Mouse (Mus musculus) layer of hippocampus, postnatal 25 days (tissue): ENCODE measurements at regions not wholly inside any gene's neighbourhood (a gene's known extent, or its start where the extent isn't known, plus 50 kb on each side); places are given as distances from the start of the nearest gene placed in this dataset.
A peak's percentile ranks its signal among the peaks of the same experiment; 100 is the strongest.

Source experiments
- DNase-seq, 2 experiments: peaks; one replicate each; pipeline ENCODE4 v3.0.0; 2022; ENCODE audit warnings: mixed read lengths in 2 of 2, low spot score in 1 of 2; ENCODE audit errors: extremely low spot score in 1 of 2

DNA sequence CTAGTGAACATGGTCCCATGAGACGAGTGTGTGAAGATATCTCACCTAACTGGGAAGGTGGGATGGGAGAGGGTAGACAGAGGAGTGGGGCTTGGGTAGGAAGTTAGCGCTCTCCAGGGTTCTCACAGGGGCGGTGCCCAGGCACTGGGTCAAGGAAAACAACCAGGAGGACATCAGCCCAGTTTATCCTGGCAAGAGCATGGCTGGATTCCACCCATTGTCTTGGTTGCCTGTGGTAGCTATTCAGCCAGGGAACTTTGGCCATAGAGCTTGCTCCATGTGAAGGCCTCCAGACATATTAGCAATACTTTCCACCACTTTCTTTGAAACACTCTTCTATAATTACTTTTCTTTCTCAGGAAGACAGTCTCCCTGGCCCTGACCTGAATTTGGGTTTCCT, 131.4 kb downstream of the 1700020N01Rik start:
- no peak for DNase-seq

GRCm38 (mm10) chr10:21724999-21725398, 132.1 kb downstream of the 1700020N01Rik start:
- DNase-seq = no peak

DNA sequence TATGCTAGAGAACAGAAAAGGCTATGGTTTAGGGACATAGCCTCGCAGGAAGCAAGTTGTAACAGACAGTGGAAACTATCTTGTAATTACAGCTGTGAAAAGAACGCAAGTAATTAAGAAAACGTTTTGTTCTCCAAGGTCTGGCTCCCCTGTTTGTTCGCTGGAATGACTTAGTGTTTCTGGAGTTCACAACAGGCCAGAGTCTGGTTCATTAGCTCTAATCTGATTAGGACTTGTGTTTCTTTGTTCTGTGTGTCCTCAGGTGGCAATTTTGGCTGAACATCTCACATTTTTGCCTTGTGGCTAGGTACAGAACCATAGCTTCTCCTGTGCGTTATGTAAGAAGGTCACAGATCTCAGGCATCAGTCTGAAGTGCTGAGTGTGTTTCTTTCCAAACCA, 141.7 kb upstream of the Sgk1 start:
- no peak for DNase-seq

GRCm38 (mm10) chr10:21741575-21741974, 140.4 kb upstream of the Sgk1 start:
- no peak for DNase-seq

- DNase-seq = no peak
Observed at GRCm38 (mm10) chr10:21741976-21742745, 139.8 kb upstream of the Sgk1 start.

- no peak for DNase-seq
Observed at GRCm38 (mm10) chr10:21743396-21743795, 138.6 kb upstream of the Sgk1 start.

DNA sequence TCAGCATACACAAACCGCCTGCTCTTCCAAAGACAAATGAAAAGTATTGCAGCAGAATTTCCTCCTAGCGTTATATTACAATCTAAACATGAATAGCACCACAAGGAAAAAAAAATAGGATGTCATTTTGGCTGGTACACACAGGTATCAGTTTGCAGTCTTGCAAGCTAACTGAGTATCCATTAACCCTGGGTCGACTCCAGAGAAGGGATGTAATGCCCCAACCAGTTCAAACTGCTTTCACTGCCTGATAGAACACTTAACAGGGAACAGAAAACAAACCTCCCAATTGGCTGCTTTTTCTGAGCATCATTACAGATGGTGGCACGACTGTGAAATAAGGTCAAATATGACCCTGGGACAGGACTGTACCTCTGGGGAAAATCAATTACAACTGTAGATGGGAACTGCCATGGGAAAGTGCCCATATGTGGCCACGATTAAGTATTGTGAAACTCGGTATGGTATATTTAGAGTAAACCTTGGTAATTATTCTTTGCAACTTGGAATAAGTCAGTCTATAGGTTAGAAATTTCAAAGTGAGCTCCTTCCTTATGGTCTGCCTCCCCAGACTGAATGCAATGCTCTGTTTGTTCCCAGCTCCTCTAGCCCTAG, 137.5 kb upstream of the Sgk1 start:
- DNase-seq = no peak

DNA sequence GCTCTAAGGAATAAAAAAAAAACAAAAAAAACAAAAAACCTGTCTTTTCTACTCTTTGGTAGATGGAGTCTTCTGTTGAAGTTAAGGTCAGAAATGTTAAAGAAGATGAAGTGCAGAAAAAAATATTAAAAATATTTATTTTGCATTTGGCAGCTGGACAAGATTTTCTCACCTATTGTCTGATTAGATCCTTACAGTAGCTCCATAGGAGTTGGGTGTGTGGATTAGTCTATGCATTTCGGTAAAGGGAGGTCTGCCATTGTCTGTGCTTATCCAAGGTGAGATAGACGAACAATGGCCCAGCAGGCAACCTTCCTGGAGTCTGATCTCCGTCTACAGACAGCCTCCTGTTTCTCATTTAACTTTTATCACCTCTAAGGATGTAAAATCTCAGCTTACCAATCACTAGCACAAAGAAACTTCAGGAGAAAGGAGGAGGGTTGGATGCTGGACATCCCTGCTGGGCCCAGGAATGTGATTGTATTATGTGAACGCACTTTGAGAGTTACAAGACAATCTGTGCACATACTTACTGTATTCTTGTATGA, 136.0 kb upstream of the Sgk1 start:
- DNase-seq = no peak

DNA sequence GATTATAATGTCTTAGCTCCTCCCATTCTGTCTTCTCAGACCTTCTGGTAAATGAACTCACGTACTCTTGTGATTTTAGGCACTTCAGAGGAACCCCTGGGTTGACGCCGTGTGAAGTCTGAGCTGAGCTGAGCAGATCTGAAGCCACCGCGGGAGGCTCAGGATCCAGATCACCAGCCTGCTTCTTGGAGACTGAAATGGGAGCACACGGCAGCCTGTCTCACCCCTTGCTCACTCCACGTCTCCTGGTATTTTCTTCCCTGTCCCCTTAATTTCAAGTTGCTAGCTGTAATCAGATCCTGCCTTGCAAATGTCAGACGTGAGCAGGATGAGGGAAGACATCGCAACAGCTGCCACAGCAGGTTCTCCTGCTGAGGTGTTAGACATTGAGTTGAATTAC, 135.3 kb upstream of the Sgk1 start:
- no peak for DNase-seq

DNA sequence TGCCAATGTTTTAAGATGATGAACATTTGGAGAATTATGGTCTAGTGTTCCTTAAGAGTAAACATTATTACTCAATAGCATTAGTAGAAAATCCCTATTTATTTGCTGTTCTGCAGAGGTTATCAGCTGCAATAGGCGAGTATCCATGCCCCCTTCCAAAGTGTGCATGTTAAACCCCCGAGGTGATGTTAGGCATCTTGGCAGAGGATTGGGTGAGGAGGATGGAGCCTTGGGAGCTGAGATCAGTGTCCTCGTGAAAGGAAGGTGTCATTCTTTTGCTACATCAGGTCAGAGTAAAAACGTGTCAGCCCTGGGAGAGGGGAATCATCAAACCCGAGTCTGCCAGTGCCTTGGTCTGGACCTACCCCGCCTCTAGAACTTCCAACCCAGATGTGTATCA, 130.7 kb upstream of the Sgk1 start:
- no peak for DNase-seq

DNA sequence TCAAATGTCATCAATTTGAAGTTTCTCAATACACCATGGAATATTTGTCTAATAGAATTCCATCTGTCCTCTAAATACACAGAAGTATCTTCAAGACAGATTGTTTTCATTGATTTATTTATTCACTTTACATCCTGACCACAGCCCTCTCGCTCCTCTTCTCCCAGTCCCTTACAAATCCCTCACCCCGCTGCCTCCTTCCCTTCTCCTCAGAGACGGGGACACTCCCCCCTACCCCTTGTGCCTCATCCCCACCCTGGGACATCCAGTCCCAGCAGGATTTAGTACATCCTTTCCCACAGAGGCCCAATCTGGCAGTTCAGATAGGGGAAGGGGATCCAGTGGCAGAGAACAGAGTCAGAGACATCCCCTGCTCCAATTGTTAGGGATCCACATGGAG, 129.6 kb upstream of the Sgk1 start:
- no peak for DNase-seq

- no peak for DNase-seq
Observed at GRCm38 (mm10) chr10:21754763-21755548, 127.0 kb upstream of the Sgk1 start.

- no peak for DNase-seq
Observed at GRCm38 (mm10) chr10:21755717-21756116, 126.3 kb upstream of the Sgk1 start.

DNA sequence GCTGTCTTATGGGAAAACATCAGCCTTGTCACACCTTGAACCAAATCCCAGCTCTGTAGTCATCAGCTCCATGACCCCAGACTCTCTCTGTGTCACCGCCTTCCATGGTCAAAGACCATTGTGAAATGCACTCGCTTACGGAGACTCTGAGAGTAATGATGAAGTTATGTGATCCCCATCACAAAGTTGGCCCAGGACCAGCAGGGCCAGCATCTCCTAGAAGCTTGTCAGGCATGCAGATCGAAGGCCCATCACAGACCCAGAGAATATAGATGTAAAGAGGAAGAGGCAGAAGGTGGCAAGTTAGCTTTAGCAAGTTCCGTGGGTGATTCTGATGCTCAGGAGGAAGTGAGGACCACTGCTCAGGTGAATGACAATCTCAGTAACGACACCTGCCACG, 125.2 kb upstream of the Sgk1 start:
- no peak for DNase-seq

- DNase-seq = no peak
Observed at GRCm38 (mm10) chr10:21758122-21758521, 123.9 kb upstream of the Sgk1 start.

- DNase-seq = peak in 1 of 2 experiments; percentile 38
Observed at GRCm38 (mm10) chr10:21762516-21762915, 119.5 kb upstream of the Sgk1 start.

DNA sequence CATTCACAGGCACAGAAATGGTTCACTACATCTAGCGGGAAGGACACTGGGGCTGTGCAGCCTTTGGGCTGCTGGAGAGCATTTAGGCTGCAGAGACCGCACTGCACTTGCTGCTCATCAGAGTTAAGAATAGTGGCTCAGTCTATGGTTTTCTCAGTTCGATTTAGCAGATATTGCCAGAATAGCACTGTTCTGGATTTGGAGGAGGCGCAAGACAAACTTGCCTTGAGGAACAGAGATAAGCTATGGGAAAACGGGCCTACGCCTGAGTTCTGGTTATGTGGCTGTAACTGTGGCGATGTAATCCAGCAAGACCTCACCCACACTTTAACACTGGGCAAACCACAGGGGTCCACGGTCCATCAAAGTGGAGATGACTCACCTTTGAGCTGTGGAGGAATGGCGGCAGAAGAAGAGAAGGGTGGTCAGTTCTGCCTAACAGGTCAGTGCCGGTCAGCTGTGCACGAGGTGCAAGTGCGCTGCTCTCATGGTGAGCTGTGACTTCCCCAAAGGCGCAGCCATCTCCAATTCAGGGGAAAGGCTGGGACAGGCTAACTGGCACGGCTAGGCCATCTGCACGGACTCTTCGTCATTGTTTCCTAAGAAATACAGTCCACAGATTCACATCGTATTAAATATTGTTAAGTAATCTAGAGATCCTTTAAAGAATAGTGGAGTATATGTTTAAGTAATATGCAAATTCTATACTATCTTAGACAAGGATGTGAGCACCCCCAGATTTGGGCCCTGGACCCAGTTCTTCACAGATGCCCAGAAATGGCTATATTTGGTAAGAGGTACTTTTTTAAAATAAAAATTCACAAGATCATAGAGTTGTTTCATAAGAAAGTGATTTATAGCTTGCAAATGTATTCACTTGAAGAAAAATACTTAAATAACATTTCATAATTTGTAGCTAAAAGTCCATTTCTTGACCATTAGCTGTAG, 118.7 kb upstream of the Sgk1 start:
- no peak for DNase-seq

DNA sequence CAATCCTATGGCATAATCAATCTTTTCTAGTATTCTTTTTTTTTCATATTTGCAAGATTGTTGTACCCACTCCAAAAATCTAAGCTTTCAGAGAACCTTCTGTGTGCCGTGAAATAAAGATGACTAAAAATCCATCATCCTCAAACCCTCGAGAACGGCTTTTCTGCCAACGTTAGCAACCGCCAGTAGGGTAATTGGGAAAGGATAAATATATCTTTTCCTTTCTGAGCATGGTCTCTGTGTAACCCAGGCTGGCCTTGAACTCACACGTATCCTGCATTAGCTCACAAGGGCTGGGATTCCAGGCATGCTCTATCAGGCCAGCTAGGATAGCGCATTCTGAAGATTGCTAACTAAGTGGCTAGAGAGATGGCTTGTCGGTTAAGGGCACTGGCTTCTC, 117.9 kb upstream of the Sgk1 start:
- no peak for DNase-seq

DNA sequence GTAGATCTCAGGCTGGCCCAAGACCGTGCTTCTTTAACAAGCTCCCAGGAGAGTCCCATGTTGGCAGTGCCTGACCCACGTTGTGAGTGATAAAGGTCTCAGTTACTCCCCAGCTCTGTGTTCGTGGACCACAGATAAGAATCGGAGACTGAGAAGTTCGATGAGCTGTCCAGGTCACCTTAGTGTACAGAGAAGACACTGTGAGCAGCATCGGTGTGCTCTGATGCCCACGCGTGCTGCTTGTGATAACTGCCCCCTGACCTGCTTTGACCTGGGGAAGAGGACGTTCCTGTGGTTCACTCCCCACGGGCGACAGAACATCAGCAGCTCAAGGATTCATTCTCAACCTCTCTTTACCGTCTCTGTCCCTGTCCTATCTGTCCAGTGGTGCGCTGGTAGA, 117.1 kb upstream of the Sgk1 start:
- DNase-seq = no peak

- DNase-seq = no peak
Observed at GRCm38 (mm10) chr10:21773548-21773947, 108.4 kb upstream of the Sgk1 start.
